Mouse (Mus musculus): Measurements from ENCODE around the gene Scgb2b21. TPM values are rescaled to one million over a fixed set of nuclear protein-coding genes. Genes with fewer than 3 reads are reported as not detected.
"Not testable (repeated sequence)": the region's sequence is repeated elsewhere in the genome, so short reads cannot be mapped to it uniquely, and the experiment has no call there.

The Scgb2b21 gene
- polyA plus RNA-seq (2016; fragmentation: Nextera tagmentation; extraction: Ambion mirVana), result not detected in 2 replicates

DNA sequence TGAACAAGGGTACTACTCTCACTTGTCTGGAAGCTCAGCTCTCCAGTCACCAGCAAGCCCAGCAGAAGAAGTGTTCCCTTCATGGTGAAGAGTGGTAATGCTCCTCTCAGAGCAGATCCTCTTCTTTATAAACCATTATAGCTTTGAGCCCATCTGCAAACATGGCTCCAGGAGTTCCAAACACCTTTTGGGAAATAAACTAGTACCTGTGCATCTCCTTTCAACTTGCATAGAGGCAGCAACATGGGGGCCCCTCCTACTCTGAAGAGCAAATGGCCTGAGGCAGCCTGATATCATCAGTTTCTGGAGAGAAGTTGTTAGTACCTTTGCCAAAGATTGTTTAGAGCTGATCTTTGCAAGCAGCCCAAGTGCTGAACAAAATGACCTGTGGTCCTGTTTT lies at the start of gene Scgb2b21:
Gene Scgb2b21 (minus strand): TSS at position 101 of the 400 bp plus-strand sequence.
- Histone ChIP-seq H3K9me3 (peaks cover 66% of the 10 kb centered on the region), H3K4me1 (no peaks in the 10 kb centered on the region), H3K27me3 (no peaks in the 10 kb centered on the region)

DNA sequence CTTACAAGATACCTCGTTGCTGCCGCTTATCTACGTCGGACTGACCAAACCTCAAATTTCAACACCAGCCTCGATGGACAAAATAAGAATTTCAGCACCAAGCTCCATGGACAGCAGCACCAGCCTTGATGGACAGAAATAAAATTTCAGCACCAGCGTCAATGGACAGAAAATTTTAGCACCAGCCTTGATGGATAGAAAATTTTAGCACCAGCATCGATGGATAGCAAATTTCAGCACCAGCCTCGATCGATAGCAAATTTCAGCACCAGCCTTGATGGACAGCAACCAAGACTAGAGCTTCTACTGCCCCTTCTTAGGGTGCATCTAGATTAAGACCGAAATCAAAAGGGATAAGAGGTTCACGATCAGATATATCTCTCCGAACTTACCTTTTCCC lies 23.2 kb upstream of the Scgb2b21 start:
- H3K4me3 ChIP-seq; H3K27ac ChIP-seq (replicated peaks); H3K9ac ChIP-seq (replicated peaks); H3K4me2 ChIP-seq (replicated peaks); H3K4me1 ChIP-seq; H3K27me3 ChIP-seq; ATAC-seq (ENCODE audit: low FRiP score, low read depth); H3K36me3 ChIP-seq: not testable (repeated sequence)
- H3K9me3 ChIP-seq, result peaks cover 34% of the 10 kb centered on the region
- 89% methylated on average over 12 of the region's 12 CpGs for WGBS

More for the DNA sequence above, at the start of gene Scgb2b21:
- Histone ChIP-seq H3K4me3 (no peak within 1 kb of the TSS), H3K9ac (replicated peaks) (no peak within 1 kb of the TSS), H3K36me3 (no peaks in the 10 kb centered on the region), H3K4me2 (replicated peaks) (no peak within 1 kb of the TSS), H3K27ac (replicated peaks) (no peak within 1 kb of the TSS)
- no peak for ATAC-seq (ENCODE audit: low FRiP score, low read depth)

Other genes with a start within 250 kb of the Scgb2b21 start
- gene Scgb2b19, start 240.1 kb downstream of the Scgb2b21 start, polyA plus RNA-seq (2016; fragmentation: Nextera tagmentation; extraction: Ambion mirVana), result not detected in 2 replicates
- not detected in 2 replicates for gene Scgb1b19, start 233.2 kb downstream of the Scgb2b21 start, polyA plus RNA-seq (2016; fragmentation: Nextera tagmentation; extraction: Ambion mirVana)
- not detected in 2 replicates for gene Scgb2b20, start 154.1 kb downstream of the Scgb2b21 start, polyA plus RNA-seq (2016; fragmentation: Nextera tagmentation; extraction: Ambion mirVana)
- not detected in 2 replicates for gene Scgb1b20, start 147.2 kb downstream of the Scgb2b21 start, polyA plus RNA-seq (2016; fragmentation: Nextera tagmentation; extraction: Ambion mirVana)
- not detected in 2 replicates for gene Scgb2b24, start 218.9 kb upstream of the Scgb2b21 start, polyA plus RNA-seq (2016; fragmentation: Nextera tagmentation; extraction: Ambion mirVana)
- gene Scgb1b24, start 223.3 kb upstream of the Scgb2b21 start, polyA plus RNA-seq (2016; fragmentation: Nextera tagmentation; extraction: Ambion mirVana), result not detected in 2 replicates

Data from midbrain, embryonic 12.5 days (tissue).